Mouse (Mus musculus) small intestine, adult 2 months (tissue): ENCODE measurements around the gene Gm21083. TPM values are rescaled to one million over a fixed set of nuclear protein-coding genes. Genes with fewer than 3 reads are reported as not detected.
"Not testable (repeated sequence)": the region's sequence is repeated elsewhere in the genome, so short reads cannot be mapped to it uniquely, and the experiment has no call there.

Experiments used
- H3K27ac ChIP-seq: fragments of 200-500 bp; 2 replicates; pipeline ENCODE4 v1.5.1; 2012; ENCODE audit warnings: low read depth, low read length, control low read depth, inconsistent platforms; ENCODE audit not compliant: insufficient read depth
- H3K27me3 ChIP-seq: fragments of 200-500 bp; 2 replicates; pipeline ENCODE4 v1.6.1; 2012; ENCODE audit warnings: mild to moderate bottlenecking, moderate library complexity, low read length, inconsistent platforms; ENCODE audit not compliant: control insufficient read depth, insufficient read depth
- H3K36me3 ChIP-seq: fragments of 200-500 bp; 2 replicates; pipeline ENCODE4 v1.6.1; 2012; ENCODE audit warnings: mild to moderate bottlenecking, low read length, control low read depth, inconsistent platforms; ENCODE audit not compliant: control insufficient read depth, insufficient read depth
- H3K4me1 ChIP-seq: fragments of 200-500 bp; 2 replicates; pipeline ENCODE4 v1.6.1; 2012; ENCODE audit warnings: low read length, inconsistent platforms, mixed read lengths; ENCODE audit not compliant: control insufficient read depth, insufficient read depth, insufficient read length
- H3K4me3 ChIP-seq: fragments of 200-500 bp; 2 replicates; pipeline ENCODE4 v1.5.1; 2012; ENCODE audit warnings: low read depth, mild to moderate bottlenecking, control low read depth, inconsistent platforms, low read length, moderate library complexity
- WGBS: fragments of 180-500 bp; shearing (Covaris S2); methylation state at CpG from one replicate; pipeline ENCODE4 v1.1.7; 2018; 5-methylcytosine and 5-hydroxymethylcytosine counted together
- polyA plus RNA-seq: library from polyadenylated mRNA; depleted of rRNA; stranded (reverse); fragments of >200 nt; gene quantifications from 2 replicates; pipeline ENCODE4 v1.2.3, GENCODE M21; 2012

The Gm21083 gene
- polyA plus RNA-seq, 1 experiment = not detected

DNA sequence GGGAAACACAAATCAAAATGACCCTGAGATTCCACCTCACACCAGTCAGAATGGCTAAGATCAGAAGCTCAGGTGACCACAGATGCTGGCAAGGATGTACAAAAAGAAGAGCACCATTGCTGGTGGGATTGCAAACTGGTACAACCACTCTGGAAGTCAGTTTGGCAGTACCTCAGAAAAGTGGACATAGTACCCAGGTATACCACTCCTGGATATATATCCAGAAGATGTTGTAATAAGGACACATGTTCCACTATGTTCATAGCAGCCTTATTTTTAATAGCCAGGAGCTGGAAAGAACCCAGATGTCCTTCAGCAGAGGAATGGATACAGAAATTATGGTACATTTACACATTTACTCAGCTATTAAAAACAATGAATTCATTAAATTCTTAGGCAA lies 21.7 kb downstream of the Gm21083 start:
- not testable (repeated sequence) for H3K27me3 ChIP-seq, H3K4me1 ChIP-seq, H3K4me3 ChIP-seq, H3K27ac ChIP-seq, H3K36me3 ChIP-seq

GRCm38 (mm10) chr5:15600342-15600741 lies 23.2 kb downstream of the Gm21083 start:
- H3K36me3 ChIP-seq, H3K27ac ChIP-seq, H3K4me3 ChIP-seq, H3K27me3 ChIP-seq, H3K4me1 ChIP-seq: not testable (repeated sequence)
- WGBS = 37% methylated on average over 4 of the region's 4 CpGs

- not testable (repeated sequence) for H3K27me3 ChIP-seq, H3K4me1 ChIP-seq
- 53% methylated on average over 5 of the region's 5 CpGs for WGBS
Measured at GRCm38 (mm10) chr5:15601481-15601880, 24.3 kb downstream of the Gm21083 start.

GRCm38 (mm10) chr5:15601960-15602359 lies 24.8 kb downstream of the Gm21083 start:
- not testable (repeated sequence) for H3K4me1 ChIP-seq, H3K27ac ChIP-seq, H3K4me3 ChIP-seq, H3K27me3 ChIP-seq, H3K36me3 ChIP-seq
- WGBS = 72% methylated on average over 3 of the region's 3 CpGs

More at GRCm38 (mm10) chr5:15601481-15601880, 24.3 kb downstream of the Gm21083 start:
- H3K36me3 ChIP-seq, H3K27ac ChIP-seq, H3K4me3 ChIP-seq: not testable (repeated sequence)

- H3K4me1 ChIP-seq, H3K27ac ChIP-seq, H3K4me3 ChIP-seq, H3K27me3 ChIP-seq, H3K36me3 ChIP-seq: not testable (repeated sequence)
- WGBS = 63% methylated on average over 3 of the region's 3 CpGs
Measured at GRCm38 (mm10) chr5:15602424-15602947, 25.4 kb downstream of the Gm21083 start.

DNA sequence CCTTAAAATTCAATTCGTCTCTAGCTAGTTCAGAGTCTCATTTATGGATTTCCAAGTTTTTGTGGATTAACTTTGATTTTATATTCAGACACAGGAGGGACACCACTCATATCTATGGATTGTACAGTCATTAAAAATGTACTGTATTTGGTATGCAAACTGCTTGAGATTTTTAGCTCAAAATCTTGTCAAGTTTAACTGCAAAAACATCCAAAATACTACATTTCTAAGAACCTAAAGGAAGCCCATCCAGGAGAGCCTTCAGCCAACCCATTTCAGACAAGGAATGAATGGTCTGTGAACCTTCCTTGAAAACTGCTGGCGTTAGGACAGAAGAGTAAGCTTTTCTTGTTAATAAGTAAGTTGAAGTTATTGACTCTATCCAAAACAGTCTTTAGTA lies 25.9 kb downstream of the Gm21083 start:
- not testable (repeated sequence) for H3K4me3 ChIP-seq, H3K27me3 ChIP-seq, H3K36me3 ChIP-seq, H3K27ac ChIP-seq, H3K4me1 ChIP-seq
- WGBS = 52% methylated on average over 2 of the region's 2 CpGs

- H3K27ac ChIP-seq, H3K27me3 ChIP-seq, H3K36me3 ChIP-seq, H3K4me3 ChIP-seq, H3K4me1 ChIP-seq: not testable (repeated sequence)
- 71% methylated on average over 8 of the region's 8 CpGs for WGBS
Measured at GRCm38 (mm10) chr5:15603585-15603984, 26.5 kb downstream of the Gm21083 start.

DNA sequence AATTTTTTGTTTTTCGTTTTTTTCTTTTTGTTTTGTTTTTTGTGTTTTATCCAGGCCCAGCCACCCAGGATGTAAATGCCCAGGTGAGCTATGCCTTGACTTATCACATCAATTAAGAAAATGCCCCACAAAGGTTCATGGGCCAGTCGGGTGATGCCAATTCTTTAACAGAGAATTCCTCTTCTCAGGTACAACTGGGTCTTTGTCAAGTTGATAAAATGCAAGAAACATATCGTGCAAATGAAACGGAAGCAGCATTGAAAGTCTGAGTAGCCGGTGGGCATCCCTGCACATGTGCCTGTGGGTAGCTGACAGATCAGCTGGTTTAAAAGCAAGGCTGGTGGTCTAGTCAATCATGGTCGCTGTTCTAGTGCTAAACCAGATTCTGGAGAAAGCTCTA lies 29.5 kb downstream of the Gm21083 start:
- not testable (repeated sequence) for H3K36me3 ChIP-seq, H3K4me3 ChIP-seq, H3K27ac ChIP-seq, H3K27me3 ChIP-seq, H3K4me1 ChIP-seq
- WGBS = 65% methylated on average over 6 of the region's 6 CpGs

DNA sequence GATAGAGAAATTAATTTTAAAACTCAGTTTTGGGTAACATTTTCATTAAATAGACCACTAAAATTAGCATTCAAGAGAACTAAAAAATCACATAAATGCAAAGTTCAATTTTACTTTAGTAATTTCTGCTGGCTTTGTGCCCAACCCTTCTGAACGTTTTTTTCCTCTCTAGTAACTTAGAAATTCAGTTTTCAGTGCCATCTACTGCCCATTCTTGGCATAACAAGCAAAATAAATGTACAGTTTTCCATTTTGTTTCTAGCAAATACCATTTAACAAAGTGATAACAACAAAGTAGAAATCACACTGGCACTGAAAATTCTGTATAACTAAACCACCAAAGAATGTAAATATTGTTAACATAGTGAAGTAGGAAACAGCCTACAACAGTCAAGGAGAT lies 33.6 kb downstream of the Gm21083 start:
- not testable (repeated sequence) for H3K4me3 ChIP-seq, H3K27ac ChIP-seq, H3K4me1 ChIP-seq, H3K36me3 ChIP-seq, H3K27me3 ChIP-seq
- 4% methylated on average over 1 of the region's 1 CpGs for WGBS

- H3K4me1 ChIP-seq, H3K4me3 ChIP-seq, H3K36me3 ChIP-seq, H3K27ac ChIP-seq, H3K27me3 ChIP-seq: not testable (repeated sequence)
- 72% methylated on average over 3 of the region's 3 CpGs for WGBS
Measured at GRCm38 (mm10) chr5:15616195-15616594, 39.1 kb downstream of the Gm21083 start.

DNA sequence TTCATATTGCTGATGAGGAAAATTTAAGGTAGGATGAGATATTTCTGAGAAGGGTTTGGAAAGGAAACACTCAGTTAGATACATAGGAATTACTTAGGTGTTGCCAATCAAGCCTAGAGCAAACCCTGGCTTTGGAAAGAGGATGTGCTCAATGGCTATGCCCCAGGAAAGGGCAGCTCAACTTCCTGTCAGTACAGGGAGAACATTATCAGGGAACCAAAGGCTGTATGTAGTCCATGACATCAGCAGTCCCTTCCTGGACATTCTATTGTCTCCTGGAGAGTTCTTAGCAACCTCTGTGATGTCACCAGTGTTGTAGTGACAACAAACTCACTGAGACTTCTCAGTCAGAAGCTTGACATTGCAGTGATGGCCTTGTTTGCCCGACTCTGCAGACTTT lies 41.6 kb downstream of the Gm21083 start, which contains the start of gene Speer4d:
Gene Speer4d, plus strand, starts transcription at position 301 of the 400 bp plus-strand sequence.
- not testable (repeated sequence) for H3K27me3 ChIP-seq, H3K36me3 ChIP-seq, H3K4me1 ChIP-seq, H3K27ac ChIP-seq, H3K4me3 ChIP-seq
- WGBS = 44% methylated on average over 1 of the region's 1 CpGs

DNA sequence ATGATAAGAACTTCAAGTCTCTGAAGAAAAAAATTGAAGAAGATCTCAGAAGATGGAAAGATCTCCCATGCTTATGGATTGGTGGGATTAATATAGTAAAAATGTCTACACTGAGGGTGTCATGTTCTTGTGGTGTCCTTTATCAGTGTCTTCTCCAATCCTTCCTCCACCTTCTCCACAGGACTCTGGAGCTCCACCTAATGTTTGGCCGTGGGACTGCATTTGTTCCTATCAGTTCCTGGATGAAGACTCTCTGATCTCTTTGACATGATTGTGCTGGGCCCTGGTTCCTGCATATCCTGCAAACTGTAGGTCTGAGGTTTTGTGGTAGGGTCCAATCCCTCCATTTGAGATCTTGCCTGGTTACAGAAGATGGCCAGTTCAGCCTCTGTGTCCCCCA lies 51.0 kb downstream of the Gm21083 start:
- not testable (repeated sequence) for H3K27me3 ChIP-seq, H3K36me3 ChIP-seq, H3K27ac ChIP-seq, H3K4me3 ChIP-seq, H3K4me1 ChIP-seq
- 17% methylated on average over 1 of the region's 1 CpGs for WGBS
